Mouse (Mus musculus) embryonic facial prominence, embryonic 12.5 days (tissue): ENCODE results near the gene Nkx1-2. TPM values are rescaled to one million over a fixed set of nuclear protein-coding genes. Genes with fewer than 3 reads are reported as not detected.

Source experiments
- ATAC-seq: fragments of 200-750 bp; cut with Nextera tagmentation; 2 replicates; pipeline ENCODE4 v1.8.0; 2017; ENCODE audit not compliant: insufficient number of reproducible peaks, insufficient read depth, low FRiP score, low TSS enrichment
- H3K27ac ChIP-seq: fragments of 300-500 bp; sonication (generic); 2 replicates; pipeline ENCODE4 v1.5.1; 2016; ENCODE audit warnings: mild to moderate bottlenecking
- H3K27me3 ChIP-seq: fragments of 300-500 bp; sonication (generic); 2 replicates; pipeline ENCODE4 v1.6.1; 2016; ENCODE audit warnings: mild to moderate bottlenecking, moderate library complexity
- H3K36me3 ChIP-seq: fragments of 300-500 bp; sonication (generic); 2 replicates; pipeline ENCODE4 v1.6.1; 2016; ENCODE audit warnings: mild to moderate bottlenecking
- H3K4me1 ChIP-seq: fragments of 300-500 bp; sonication (generic); 2 replicates; pipeline ENCODE4 v1.6.1; 2016
- H3K4me2 ChIP-seq: fragments of 300-500 bp; sonication (generic); replicated peaks from 2 replicates; pipeline ENCODE4 v1.6.1; 2016; ENCODE audit warnings: mild to moderate bottlenecking, moderate library complexity
- H3K4me3 ChIP-seq: fragments of 300-500 bp; sonication (generic); 2 replicates; pipeline ENCODE4 v1.5.1; 2016; ENCODE audit warnings: mild to moderate bottlenecking
- H3K9ac ChIP-seq: fragments of 300-500 bp; sonication (generic); 2 replicates; pipeline ENCODE4 v1.6.1; 2016; ENCODE audit warnings: mild to moderate bottlenecking, moderate library complexity
- H3K9me3 ChIP-seq: fragments of 300-500 bp; sonication (generic); 2 replicates; pipeline ENCODE4 v1.6.1; 2016; ENCODE audit warnings: mild to moderate bottlenecking, moderate library complexity
- WGBS: fragments of 180-500 bp; shearing (Covaris S2); methylation state at CpG from one replicate; pipeline ENCODE4 v1.1.7; 2016; 5-methylcytosine and 5-hydroxymethylcytosine counted together
- polyA plus RNA-seq: library from polyadenylated mRNA; unstranded; fragments of >200 nt; fragmentation: Nextera tagmentation; extraction: Ambion mirVana; gene quantifications from 2 replicates; pipeline ENCODE4 v1.2.1, GENCODE M21; 2016

The Nkx1-2 gene
- polyA plus RNA-seq, 1 experiment from 2014 or later, result 0.06 TPM

DNA sequence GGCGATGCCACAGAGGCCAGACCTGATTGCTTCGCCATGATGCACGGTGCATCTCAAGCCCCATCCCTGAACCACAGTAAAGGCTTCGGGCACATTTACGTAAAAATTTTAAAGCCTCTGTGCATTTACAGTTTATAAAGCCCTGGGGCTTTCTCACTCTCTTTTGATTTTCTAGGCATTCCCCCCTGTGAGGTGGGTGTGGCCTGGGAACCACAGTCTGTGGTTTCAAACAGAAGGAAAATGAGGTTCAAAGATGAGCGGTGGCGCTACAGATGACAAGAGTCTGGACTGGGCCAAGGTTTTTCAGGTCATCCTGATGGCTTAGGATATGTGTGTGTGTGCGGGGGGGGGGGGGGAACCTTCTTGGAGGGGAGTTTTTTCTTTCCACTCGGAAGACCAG is 589 bp upstream of the Nkx1-2 start:
- 1% methylated on average over 9 of the region's 9 CpGs for WGBS
- H3K27ac ChIP-seq, result no peak overlapping the region
- H3K36me3 ChIP-seq, result no peaks in the 10 kb centered on the region
- no peak overlapping the region for H3K9ac ChIP-seq
- peak overlapping the region; percentile 82 for H3K4me2 ChIP-seq
- ATAC-seq, result no peak
- H3K4me3 ChIP-seq, result peak overlapping the region; percentile 40
- peaks cover 30% of the 10 kb centered on the region for H3K4me1 ChIP-seq
- peaks cover 97% of the 10 kb centered on the region for H3K27me3 ChIP-seq
- H3K9me3 ChIP-seq, result no peaks in the 10 kb centered on the region

DNA sequence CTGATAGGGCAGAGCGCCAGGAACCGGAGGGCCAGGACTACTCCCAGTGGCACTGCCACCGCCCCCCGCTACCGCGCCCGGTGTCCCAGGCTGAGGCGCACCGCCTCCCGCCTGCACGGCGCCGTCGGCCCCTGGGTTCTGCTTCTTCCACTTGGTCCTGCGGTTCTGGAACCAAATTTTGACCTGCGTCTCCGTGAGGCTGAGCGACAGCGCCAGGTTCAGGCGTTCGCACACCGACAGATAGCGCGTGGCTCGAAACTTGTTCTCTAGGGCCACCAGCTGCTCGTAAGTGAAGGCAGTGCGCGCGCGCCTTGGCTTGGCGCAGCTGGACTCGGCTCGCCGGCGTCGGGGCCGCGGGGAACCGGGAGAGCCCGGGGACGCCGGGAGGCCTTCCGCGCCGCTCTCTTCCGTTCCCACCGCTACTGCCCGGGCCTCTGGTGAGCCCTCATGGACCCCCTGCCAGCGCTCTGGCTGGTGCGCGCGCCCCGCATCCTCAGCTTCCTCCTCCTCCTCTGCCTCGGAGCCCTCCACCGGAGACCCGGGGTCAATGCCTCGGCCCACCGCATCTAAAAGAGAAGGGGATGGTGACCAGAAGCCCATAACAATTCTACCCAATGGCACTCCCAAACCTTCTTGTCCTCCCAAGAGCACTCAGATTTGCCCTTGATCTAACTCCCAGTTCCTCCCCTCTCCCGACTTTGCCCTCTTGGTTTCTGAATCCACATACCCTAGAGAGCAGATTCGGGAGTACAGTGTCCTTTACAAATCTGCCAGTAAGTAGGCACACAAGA is 2.0 kb downstream of the Nkx1-2 start:
- Histone ChIP-seq H3K9ac (peak overlapping the region; percentile 32), H3K4me2 (peak overlapping the region; percentile 87), H3K27me3 (peaks cover 84% of the 10 kb centered on the region), H3K4me3 (peak overlapping the region; percentile 44), H3K4me1 (peaks cover 30% of the 10 kb centered on the region), H3K36me3 (no peaks in the 10 kb centered on the region), H3K9me3 (no peaks in the 10 kb centered on the region), H3K27ac (no peak overlapping the region)
- ATAC-seq, result no peak
- WGBS, result under 1% methylated on average over 51 of the region's 60 CpGs

DNA sequence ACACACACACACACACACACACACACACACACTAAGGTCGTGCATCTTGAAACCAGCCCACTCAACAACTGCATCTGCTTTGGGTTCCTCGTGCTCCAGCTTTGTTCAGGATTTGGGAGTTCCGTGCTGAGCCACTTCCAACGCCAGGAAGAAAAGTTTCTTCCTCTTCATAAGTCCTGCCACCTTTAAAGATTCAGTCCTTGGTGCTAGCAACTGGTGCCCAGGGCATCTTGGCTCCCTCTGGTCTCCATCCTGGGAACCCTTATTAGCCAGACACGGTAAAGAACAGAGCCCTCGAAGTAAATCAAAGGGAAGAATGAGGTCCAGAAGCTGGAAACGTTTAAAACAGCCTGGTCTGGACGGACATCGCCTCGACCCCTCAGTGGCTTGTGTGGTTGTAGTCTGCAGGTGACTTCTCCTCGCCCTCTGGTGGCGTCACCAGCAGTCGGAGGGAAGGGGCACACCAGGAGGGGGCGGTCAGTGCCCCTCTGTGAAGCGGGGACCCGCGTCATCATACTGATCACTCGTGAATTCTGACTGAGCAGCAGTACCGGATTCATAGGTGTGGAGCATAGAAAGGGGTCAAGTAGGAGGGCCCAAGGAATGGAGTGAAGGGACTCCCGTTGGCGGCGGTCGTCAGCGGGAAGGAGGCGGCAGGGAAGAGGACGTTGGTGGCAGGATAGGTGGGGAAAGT is 2.7 kb downstream of the Nkx1-2 start:
- H3K36me3 ChIP-seq, result no peaks in the 10 kb centered on the region
- no peaks in the 10 kb centered on the region for H3K9me3 ChIP-seq
- H3K9ac ChIP-seq, result no peak overlapping the region; the same call in 1 of the 2 replicates
- H3K4me3 ChIP-seq, result peak overlapping the region; percentile 44
- no peak overlapping the region for H3K27ac ChIP-seq
- peak overlapping the region; percentile 87 for H3K4me2 ChIP-seq
- 7% methylated on average over 26 of the region's 26 CpGs for WGBS
- peaks cover 30% of the 10 kb centered on the region for H3K4me1 ChIP-seq
- no peak for ATAC-seq
- peaks cover 76% of the 10 kb centered on the region for H3K27me3 ChIP-seq

DNA sequence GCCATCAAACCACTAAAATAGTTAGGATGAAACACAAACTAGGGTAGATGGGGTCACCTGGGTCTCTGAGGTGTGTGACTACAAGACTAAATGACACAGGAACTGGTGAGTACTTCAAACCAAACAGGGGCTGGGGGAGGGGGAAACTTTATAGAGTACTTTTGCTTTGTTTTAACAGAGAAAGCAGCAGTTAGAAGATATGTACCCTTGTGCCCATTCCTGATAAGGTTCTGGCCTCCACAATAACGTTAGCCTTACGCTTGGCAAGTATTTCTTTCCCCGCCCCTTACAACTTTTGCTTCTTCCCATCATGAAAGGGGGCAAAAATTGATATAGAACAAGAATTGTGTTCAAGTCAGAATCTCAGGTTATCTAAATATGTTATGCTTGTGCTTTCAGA is 3.6 kb downstream of the Nkx1-2 start:
- WGBS, result 79% methylated on average over 3 of the region's 3 CpGs

DNA sequence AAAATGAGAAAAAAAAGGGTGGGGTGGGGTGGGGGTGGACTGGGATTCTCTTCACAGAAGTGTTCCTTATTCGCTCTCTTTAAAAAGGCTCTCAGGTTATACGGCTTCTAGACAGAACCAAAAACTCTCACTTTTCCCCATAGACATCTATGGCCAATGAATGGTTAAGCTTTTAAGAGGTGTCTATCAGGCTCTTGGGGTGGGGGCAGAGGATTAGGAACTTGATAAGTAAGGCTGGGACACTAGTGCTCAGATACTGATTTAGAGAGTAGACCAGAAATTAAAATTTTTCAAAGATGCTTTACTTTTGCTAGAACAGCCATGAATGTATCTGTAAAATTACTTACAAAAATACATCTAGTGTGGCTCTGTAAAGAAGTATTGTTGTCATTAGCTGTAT is 5.1 kb downstream of the Nkx1-2 start:
- H3K27me3 ChIP-seq, result peaks cover 52% of the 10 kb centered on the region
- H3K9ac ChIP-seq, result no peak overlapping the region

More for the DNA sequence above, 3.6 kb downstream of the Nkx1-2 start:
- H3K27me3 ChIP-seq, result peaks cover 67% of the 10 kb centered on the region
- no peak overlapping the region for H3K9ac ChIP-seq
- no peak overlapping the region for H3K4me2 ChIP-seq
- H3K9me3 ChIP-seq, result no peaks in the 10 kb centered on the region
- no peaks in the 10 kb centered on the region for H3K36me3 ChIP-seq
- peaks cover 30% of the 10 kb centered on the region for H3K4me1 ChIP-seq
- ATAC-seq, result no peak
- no peak overlapping the region for H3K4me3 ChIP-seq
- H3K27ac ChIP-seq, result no peak overlapping the region

DNA sequence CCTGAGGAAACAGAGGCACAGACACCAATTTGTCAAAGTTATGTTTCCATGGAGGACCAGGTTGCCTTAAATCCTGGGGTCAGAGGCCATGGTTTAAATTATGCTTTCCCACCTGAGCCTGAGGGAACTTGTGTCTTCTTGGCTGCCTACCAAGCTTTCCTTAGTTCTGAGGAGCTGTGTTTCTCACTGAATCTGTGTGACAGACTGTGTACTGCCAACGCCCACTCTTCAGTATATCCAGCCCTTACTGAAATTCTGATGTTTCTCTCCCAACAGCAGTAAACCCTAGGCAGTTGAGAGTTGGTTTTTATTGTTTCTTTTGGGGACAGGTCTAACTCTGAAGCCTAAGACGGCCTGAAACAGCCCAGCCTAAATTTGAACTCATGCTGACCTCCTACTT is 5.7 kb downstream of the Nkx1-2 start:
- Histone ChIP-seq H3K27me3 (peaks cover 47% of the 10 kb centered on the region), H3K36me3 (no peaks in the 10 kb centered on the region), H3K4me2 (no peak overlapping the region), H3K4me3 (no peak overlapping the region), H3K27ac (no peak overlapping the region), H3K9ac (no peak overlapping the region), H3K9me3 (no peaks in the 10 kb centered on the region), H3K4me1 (peaks cover 16% of the 10 kb centered on the region)
- 63% methylated on average over 2 of the region's 2 CpGs for WGBS
- no peak for ATAC-seq

More for the DNA sequence above, 5.1 kb downstream of the Nkx1-2 start:
- ATAC-seq, result no peak
- H3K4me1 ChIP-seq, result peaks cover 22% of the 10 kb centered on the region
- H3K4me3 ChIP-seq, result no peak overlapping the region
- H3K36me3 ChIP-seq, result no peaks in the 10 kb centered on the region
- no peak overlapping the region for H3K4me2 ChIP-seq
- H3K27ac ChIP-seq, result no peak overlapping the region
- H3K9me3 ChIP-seq, result no peaks in the 10 kb centered on the region
- 81% methylated on average over 2 of the region's 2 CpGs for WGBS

DNA sequence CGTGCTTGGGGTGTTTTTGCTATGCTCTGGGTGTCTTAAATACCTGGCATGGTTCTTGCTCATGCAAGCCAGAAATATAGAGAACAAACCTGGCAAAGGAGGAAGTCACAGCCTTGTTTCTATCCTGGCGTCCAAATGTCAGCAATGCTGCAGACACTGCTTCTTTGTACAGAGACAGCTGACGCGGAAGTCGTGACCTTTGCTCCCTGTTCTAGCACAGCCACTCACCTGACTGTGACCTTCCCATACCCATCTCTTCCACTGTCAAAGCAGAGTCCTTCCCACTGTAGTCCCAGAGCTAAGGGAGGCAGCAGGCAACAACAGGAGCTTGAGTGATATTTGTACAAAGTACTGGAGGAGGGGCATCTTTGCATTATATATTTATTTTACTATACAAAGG is 9.8 kb downstream of the Nkx1-2 start:
- Histone ChIP-seq H3K27ac (no peak overlapping the region), H3K4me3 (no peak overlapping the region), H3K36me3 (no peaks in the 10 kb centered on the region), H3K4me2 (no peak overlapping the region), H3K9ac (no peak overlapping the region), H3K9me3 (no peaks in the 10 kb centered on the region), H3K4me1 (no peaks in the 10 kb centered on the region), H3K27me3 (0 out of 2 replicates have a peak, but pooled peaks cover 7% of the 10 kb centered on the region)
- ATAC-seq, result no peak
- 49% methylated on average over 5 of the region's 5 CpGs for WGBS

DNA sequence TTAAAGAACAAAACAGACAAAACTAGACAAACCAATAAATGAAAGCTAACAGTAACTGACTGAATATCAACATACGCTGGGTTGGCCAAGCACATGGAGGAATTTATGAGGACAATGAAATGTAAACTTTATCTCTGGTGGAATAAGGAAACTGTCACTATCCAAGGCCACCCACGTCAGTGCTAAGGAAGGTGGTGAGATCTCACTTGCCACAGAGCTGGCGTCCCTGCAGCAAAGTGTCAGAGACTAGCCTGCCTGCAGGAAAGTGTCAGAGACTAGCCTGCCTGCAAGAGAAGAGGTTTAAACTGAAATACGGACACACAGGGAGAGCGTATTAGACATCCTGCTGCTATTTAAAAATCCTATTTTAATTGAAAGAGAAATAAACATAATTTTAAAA is 12.3 kb downstream of the Nkx1-2 start:
- Histone ChIP-seq H3K9me3 (no peaks in the 10 kb centered on the region), H3K27ac (no peak overlapping the region), H3K27me3 (no peaks in the 10 kb centered on the region), H3K4me1 (no peaks in the 10 kb centered on the region), H3K9ac (no peak overlapping the region), H3K4me3 (no peak overlapping the region), H3K4me2 (no peak overlapping the region), H3K36me3 (no peaks in the 10 kb centered on the region)
- 76% methylated on average over 5 of the region's 5 CpGs for WGBS
- no peak for ATAC-seq

DNA sequence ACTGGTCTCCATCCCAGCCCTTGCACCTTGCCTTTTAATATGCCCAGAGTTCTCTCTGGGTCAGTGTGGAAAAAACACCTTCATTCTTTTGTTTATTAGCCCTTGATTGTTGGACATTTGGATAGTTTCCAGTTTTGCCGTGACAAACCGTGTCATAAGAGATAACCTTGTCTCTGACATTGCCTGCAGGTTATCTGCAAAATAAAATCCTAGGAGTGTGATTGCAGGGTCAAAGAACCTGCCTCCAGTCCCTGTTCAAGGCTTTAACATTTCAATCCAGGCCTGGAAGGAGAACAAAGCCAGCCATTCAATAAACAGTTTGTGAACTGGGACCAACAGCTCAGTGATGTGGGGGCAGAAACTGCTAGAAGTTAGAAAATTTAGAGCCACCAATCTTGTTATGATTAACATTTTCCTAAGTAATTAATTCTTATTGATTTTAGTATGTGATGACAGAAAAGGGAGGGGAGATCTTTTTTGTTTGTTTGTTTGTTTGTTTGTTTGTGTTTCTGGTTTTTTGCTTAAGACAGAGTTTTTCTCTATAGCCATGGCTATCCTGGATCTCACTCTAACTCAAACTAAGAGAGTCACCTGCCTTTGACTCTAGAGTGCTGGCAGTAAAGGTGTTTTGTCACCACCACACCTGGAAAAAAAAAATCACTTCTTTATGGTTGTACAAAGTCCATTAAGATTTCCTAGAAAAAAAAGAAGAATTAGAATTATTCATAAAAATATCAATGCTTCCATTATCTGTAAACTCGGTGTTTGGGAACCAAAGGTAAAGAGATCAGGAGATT is 13.5 kb downstream of the Nkx1-2 start:
- Histone ChIP-seq H3K27me3 (no peaks in the 10 kb centered on the region), H3K4me2 (no peak overlapping the region), H3K9me3 (no peaks in the 10 kb centered on the region), H3K4me3 (no peak overlapping the region), H3K27ac (no peak overlapping the region), H3K36me3 (no peaks in the 10 kb centered on the region), H3K9ac (no peak overlapping the region), H3K4me1 (no peaks in the 10 kb centered on the region)
- 61% methylated on average over 3 of the region's 3 CpGs for WGBS
- ATAC-seq, result no peak

DNA sequence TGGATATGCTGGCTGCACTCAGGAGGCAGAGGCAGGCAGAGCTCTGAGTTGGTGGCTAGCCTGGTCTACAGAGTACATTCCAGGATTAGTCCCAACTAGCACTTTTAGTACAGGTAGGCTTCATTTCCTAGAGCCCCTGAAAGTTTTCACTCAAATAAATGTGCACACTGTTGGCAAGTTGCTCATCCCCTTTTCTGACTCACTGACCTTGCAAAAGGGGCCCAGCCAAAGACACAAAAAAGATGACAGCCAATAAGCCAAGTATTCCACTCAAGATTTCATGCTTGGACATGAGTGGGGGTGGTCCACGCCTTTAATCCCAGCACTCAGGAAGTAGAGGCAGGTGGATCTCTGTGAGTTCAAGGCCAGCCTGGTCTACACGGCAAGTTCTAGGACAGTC is 18.0 kb downstream of the Nkx1-2 start:
- H3K27me3 ChIP-seq, result no peaks in the 10 kb centered on the region
- peaks cover 4% of the 10 kb centered on the region; the same call in 1 of the 2 replicates for H3K4me1 ChIP-seq
- no peak for ATAC-seq
- no peak overlapping the region for H3K27ac ChIP-seq
- H3K9ac ChIP-seq, result no peak overlapping the region
- no peak overlapping the region for H3K4me3 ChIP-seq
- H3K9me3 ChIP-seq, result no peaks in the 10 kb centered on the region
- WGBS, result 86% methylated on average over 2 of the region's 2 CpGs
- H3K4me2 ChIP-seq, result no peak overlapping the region
- H3K36me3 ChIP-seq, result no peaks in the 10 kb centered on the region

DNA sequence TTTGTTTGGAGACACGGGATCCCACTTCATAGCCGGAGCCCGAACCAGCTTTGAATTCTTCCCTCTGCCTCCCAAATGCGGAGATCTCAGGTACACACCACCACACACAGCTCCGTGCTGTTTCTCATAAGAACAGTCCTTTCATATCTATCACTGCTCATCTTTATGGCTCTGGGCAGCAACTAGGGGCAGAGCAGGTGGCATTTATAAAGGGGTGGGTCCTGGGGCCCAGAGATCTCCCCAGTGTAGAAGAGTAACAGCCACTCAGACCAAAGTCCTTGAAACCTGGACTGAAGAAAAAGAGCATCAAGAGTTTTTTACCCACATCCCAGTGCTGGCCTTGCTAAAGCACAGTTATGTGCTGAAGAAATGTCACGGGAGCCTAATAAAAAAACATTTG is 18.9 kb downstream of the Nkx1-2 start:
- no peak for ATAC-seq
- Histone ChIP-seq H3K9me3 (no peaks in the 10 kb centered on the region), H3K9ac (no peak overlapping the region), H3K36me3 (no peaks in the 10 kb centered on the region), H3K27ac (no peak overlapping the region), H3K27me3 (no peaks in the 10 kb centered on the region), H3K4me2 (no peak overlapping the region), H3K4me1 (peaks cover 5% of the 10 kb centered on the region), H3K4me3 (no peak overlapping the region)
- 71% methylated on average over 6 of the region's 6 CpGs for WGBS
